Mouse (Mus musculus): ENCODE measurements at regions not wholly inside any gene's neighbourhood (a gene's known extent, or its start where the extent isn't known, plus 50 kb on each side); places are given as distances from the start of the nearest gene placed in this dataset.

GRCm38 (mm10) chr9:43922231-43922630, 121.0 kb upstream of the Thy1 start:
- H3K27ac ChIP-seq (ENCODE audit: low read length), result no peak overlapping the region

GRCm38 (mm10) chr9:43923088-43923487, 120.1 kb upstream of the Thy1 start:
- Histone ChIP-seq H3K4me1 (ENCODE audit: control insufficient read depth, insufficient read depth, low read length) (peaks cover 18% of the 10 kb centered on the region), H3K27ac (ENCODE audit: low read length) (no peak overlapping the region), H3K9ac (ENCODE audit: low read depth, low read length) (no peak overlapping the region), H3K27me3 (ENCODE audit: control insufficient read depth, insufficient read depth, low read depth, low read length) (no peaks in the 10 kb centered on the region), H3K4me3 (ENCODE audit: low read depth, low read length) (no peak overlapping the region), H3K36me3 (ENCODE audit: control insufficient read depth, insufficient read depth, low read length) (no peaks in the 10 kb centered on the region), H3K9me3 (replicated peaks; ENCODE audit: control insufficient read depth, low read length, poor library complexity, severe bottlenecking) (no peaks in the 10 kb centered on the region), H3K4me2 (ENCODE audit: low read length) (no peak overlapping the region)
- ATAC-seq, result no peak
- WGBS, result 27% methylated on average over 4 of the region's 4 CpGs

More at GRCm38 (mm10) chr9:43922231-43922630, 121.0 kb upstream of the Thy1 start:
- Histone ChIP-seq H3K27me3 (ENCODE audit: control insufficient read depth, insufficient read depth, low read depth, low read length) (no peaks in the 10 kb centered on the region), H3K9me3 (replicated peaks; ENCODE audit: control insufficient read depth, low read length, poor library complexity, severe bottlenecking) (no peaks in the 10 kb centered on the region), H3K36me3 (ENCODE audit: control insufficient read depth, insufficient read depth, low read length) (no peaks in the 10 kb centered on the region), H3K9ac (ENCODE audit: low read depth, low read length) (no peak overlapping the region), H3K4me2 (ENCODE audit: low read length) (no peak overlapping the region), H3K4me1 (ENCODE audit: control insufficient read depth, insufficient read depth, low read length) (peaks cover 23% of the 10 kb centered on the region), H3K4me3 (ENCODE audit: low read depth, low read length) (no peak overlapping the region)
- ATAC-seq, result no peak
- 44% methylated on average over 6 of the region's 6 CpGs for WGBS

GRCm38 (mm10) chr9:43924795-43925194, 118.4 kb upstream of the Thy1 start:
- H3K4me2 ChIP-seq (ENCODE audit: low read length), result no peak overlapping the region
- H3K9ac ChIP-seq (ENCODE audit: low read depth, low read length), result no peak overlapping the region
- H3K9me3 ChIP-seq (replicated peaks; ENCODE audit: control insufficient read depth, low read length, poor library complexity, severe bottlenecking), result no peaks in the 10 kb centered on the region
- no peaks in the 10 kb centered on the region for H3K36me3 ChIP-seq (ENCODE audit: control insufficient read depth, insufficient read depth, low read length)
- ATAC-seq, result no peak
- no peak overlapping the region for H3K4me3 ChIP-seq (ENCODE audit: low read depth, low read length)
- H3K4me1 ChIP-seq (ENCODE audit: control insufficient read depth, insufficient read depth, low read length), result peaks cover 20% of the 10 kb centered on the region
- WGBS, result 33% methylated on average over 15 of the region's 15 CpGs
- no peak overlapping the region for H3K27ac ChIP-seq (ENCODE audit: low read length)
- no peaks in the 10 kb centered on the region for H3K27me3 ChIP-seq (ENCODE audit: control insufficient read depth, insufficient read depth, low read depth, low read length)

GRCm38 (mm10) chr9:43929312-43930036, 113.7 kb upstream of the Thy1 start:
- no peaks in the 10 kb centered on the region for H3K36me3 ChIP-seq (ENCODE audit: control insufficient read depth, insufficient read depth, low read length)
- peak overlapping the region; percentile 60 for H3K27ac ChIP-seq (ENCODE audit: low read length)
- no peaks in the 10 kb centered on the region for H3K9me3 ChIP-seq (replicated peaks; ENCODE audit: control insufficient read depth, low read length, poor library complexity, severe bottlenecking)
- peaks cover 34% of the 10 kb centered on the region for H3K4me1 ChIP-seq (ENCODE audit: control insufficient read depth, insufficient read depth, low read length)
- H3K4me2 ChIP-seq (ENCODE audit: low read length), result peak overlapping the region; percentile 7; the same call in 1 of the 2 replicates
- peak overlapping the region; percentile 31; the same call in 1 of the 2 replicates for H3K9ac ChIP-seq (ENCODE audit: low read depth, low read length)
- peak; percentile 47 for ATAC-seq
- 16% methylated on average over 7 of the region's 7 CpGs for WGBS
- H3K27me3 ChIP-seq (ENCODE audit: control insufficient read depth, insufficient read depth, low read depth, low read length), result no peaks in the 10 kb centered on the region
- no peak overlapping the region for H3K4me3 ChIP-seq (ENCODE audit: low read depth, low read length)

- ATAC-seq, result peak; percentile 20; the same call in 1 of the 2 replicates
- H3K9ac ChIP-seq (ENCODE audit: low read depth, low read length), result no peak overlapping the region
- H3K9me3 ChIP-seq (replicated peaks; ENCODE audit: control insufficient read depth, low read length, poor library complexity, severe bottlenecking), result no peaks in the 10 kb centered on the region
- H3K4me1 ChIP-seq (ENCODE audit: control insufficient read depth, insufficient read depth, low read length), result peaks cover 36% of the 10 kb centered on the region
- peak overlapping the region; percentile 48; the same call in 1 of the 2 replicates for H3K27ac ChIP-seq (ENCODE audit: low read length)
- no peaks in the 10 kb centered on the region for H3K36me3 ChIP-seq (ENCODE audit: control insufficient read depth, insufficient read depth, low read length)
- H3K4me3 ChIP-seq (ENCODE audit: low read depth, low read length), result no peak overlapping the region
- no peaks in the 10 kb centered on the region for H3K27me3 ChIP-seq (ENCODE audit: control insufficient read depth, insufficient read depth, low read depth, low read length)
- no peak overlapping the region for H3K4me2 ChIP-seq (ENCODE audit: low read length)
Observed at GRCm38 (mm10) chr9:43930037-43930404, 113.2 kb upstream of the Thy1 start.

GRCm38 (mm10) chr9:43930476-43930875, 112.7 kb upstream of the Thy1 start:
- 48% methylated on average over 3 of the region's 3 CpGs for WGBS
- no peak overlapping the region for H3K9ac ChIP-seq (ENCODE audit: low read depth, low read length)
- H3K27ac ChIP-seq (ENCODE audit: low read length), result peak overlapping the region; percentile 48; the same call in 1 of the 2 replicates
- no peak for ATAC-seq
- H3K4me2 ChIP-seq (ENCODE audit: low read length), result no peak overlapping the region
- H3K4me1 ChIP-seq (ENCODE audit: control insufficient read depth, insufficient read depth, low read length), result peaks cover 36% of the 10 kb centered on the region
- no peaks in the 10 kb centered on the region for H3K9me3 ChIP-seq (replicated peaks; ENCODE audit: control insufficient read depth, low read length, poor library complexity, severe bottlenecking)
- no peak overlapping the region for H3K4me3 ChIP-seq (ENCODE audit: low read depth, low read length)
- H3K36me3 ChIP-seq (ENCODE audit: control insufficient read depth, insufficient read depth, low read length), result no peaks in the 10 kb centered on the region
- no peaks in the 10 kb centered on the region for H3K27me3 ChIP-seq (ENCODE audit: control insufficient read depth, insufficient read depth, low read depth, low read length)

GRCm38 (mm10) chr9:43934012-43934690, 109.0 kb upstream of the Thy1 start:
- Histone ChIP-seq H3K36me3 (ENCODE audit: control insufficient read depth, insufficient read depth, low read length) (no peaks in the 10 kb centered on the region), H3K4me1 (ENCODE audit: control insufficient read depth, insufficient read depth, low read length) (peaks cover 32% of the 10 kb centered on the region), H3K9ac (ENCODE audit: low read depth, low read length) (no peak overlapping the region), H3K27me3 (ENCODE audit: control insufficient read depth, insufficient read depth, low read depth, low read length) (no peaks in the 10 kb centered on the region), H3K27ac (ENCODE audit: low read length) (no peak overlapping the region; the same call in 1 of the 2 replicates), H3K4me3 (ENCODE audit: low read depth, low read length) (no peak overlapping the region), H3K9me3 (replicated peaks; ENCODE audit: control insufficient read depth, low read length, poor library complexity, severe bottlenecking) (no peaks in the 10 kb centered on the region), H3K4me2 (ENCODE audit: low read length) (no peak overlapping the region)
- peak; percentile 74 for ATAC-seq
- whole genome bisulfite sequencing, result 18% methylated on average over 18 of the region's 18 CpGs

- Histone ChIP-seq H3K4me1 (ENCODE audit: control insufficient read depth, insufficient read depth, low read length) (peaks cover 26% of the 10 kb centered on the region), H3K4me3 (ENCODE audit: low read depth, low read length) (no peak overlapping the region), H3K36me3 (ENCODE audit: control insufficient read depth, insufficient read depth, low read length) (no peaks in the 10 kb centered on the region), H3K27me3 (ENCODE audit: control insufficient read depth, insufficient read depth, low read depth, low read length) (no peaks in the 10 kb centered on the region), H3K27ac (ENCODE audit: low read length) (no peak overlapping the region), H3K9ac (ENCODE audit: low read depth, low read length) (no peak overlapping the region), H3K9me3 (replicated peaks; ENCODE audit: control insufficient read depth, low read length, poor library complexity, severe bottlenecking) (no peaks in the 10 kb centered on the region), H3K4me2 (ENCODE audit: low read length) (no peak overlapping the region)
- 32% methylated on average over 5 of the region's 5 CpGs for WGBS
- ATAC-seq, result no peak
Observed at GRCm38 (mm10) chr9:43934691-43935064, 108.5 kb upstream of the Thy1 start.

GRCm38 (mm10) chr9:43939336-43939735, 103.8 kb upstream of the Thy1 start:
- no peaks in the 10 kb centered on the region for H3K9me3 ChIP-seq (replicated peaks; ENCODE audit: control insufficient read depth, low read length, poor library complexity, severe bottlenecking)
- no peak for ATAC-seq
- no peak overlapping the region for H3K4me3 ChIP-seq (ENCODE audit: low read depth, low read length)
- peaks cover 4% of the 10 kb centered on the region; the same call in 1 of the 2 replicates for H3K4me1 ChIP-seq (ENCODE audit: control insufficient read depth, insufficient read depth, low read length)
- no peak overlapping the region for H3K27ac ChIP-seq (ENCODE audit: low read length)
- no peaks in the 10 kb centered on the region for H3K36me3 ChIP-seq (ENCODE audit: control insufficient read depth, insufficient read depth, low read length)
- no peak overlapping the region for H3K4me2 ChIP-seq (ENCODE audit: low read length)
- WGBS, result 65% methylated on average over 11 of the region's 11 CpGs
- no peaks in the 10 kb centered on the region for H3K27me3 ChIP-seq (ENCODE audit: control insufficient read depth, insufficient read depth, low read depth, low read length)
- no peak overlapping the region for H3K9ac ChIP-seq (ENCODE audit: low read depth, low read length)
